Mouse (Mus musculus): ENCODE data around the gene Stra6l. TPM values are rescaled to one million over a fixed set of nuclear protein-coding genes. Genes with fewer than 3 reads are reported as not detected.

The Stra6l gene
- not detected for total RNA-seq (2022)

- DNase-seq (ENCODE audit: low spot score), result no peak
These were observed at the start of gene Stra6l for GRCm38 (mm10) chr4:45848109-45848824. TSS of gene Stra6l (plus strand) at chr4:45848664.

- DNase-seq (ENCODE audit: low spot score), result peak; percentile 44
These were observed 49.5 kb upstream of the Stra6l start, which contains the start of gene Aldh1b1 for GRCm38 (mm10) chr4:45798964-45799363. TSS of gene Aldh1b1 (plus strand) at chr4:45799022.

GRCm38 (mm10) chr4:45799956-45800537, 48.4 kb upstream of the Stra6l start:
- DNase-seq (ENCODE audit: low spot score), result no peak

GRCm38 (mm10) chr4:45802900-45803299, 45.6 kb upstream of the Stra6l start:
- DNase-seq (ENCODE audit: low spot score), result no peak

- no peak for DNase-seq (ENCODE audit: low spot score)
These were observed 40.4 kb upstream of the Stra6l start for GRCm38 (mm10) chr4:45808034-45808433.

GRCm38 (mm10) chr4:45811250-45811649, 37.2 kb upstream of the Stra6l start:
- DNase-seq (ENCODE audit: low spot score), result no peak

GRCm38 (mm10) chr4:45815542-45815941, 32.9 kb upstream of the Stra6l start:
- peak; percentile 9 for DNase-seq (ENCODE audit: low spot score)

- DNase-seq (ENCODE audit: low spot score), result no peak
These were observed 29.7 kb upstream of the Stra6l start for GRCm38 (mm10) chr4:45818814-45819207.

GRCm38 (mm10) chr4:45819208-45819931, 29.1 kb upstream of the Stra6l start:
- DNase-seq (ENCODE audit: low spot score), result peak; percentile 24

GRCm38 (mm10) chr4:45820074-45820830, 28.2 kb upstream of the Stra6l start:
- DNase-seq (ENCODE audit: low spot score), result peak; percentile 38

- no peak for DNase-seq (ENCODE audit: low spot score)
These were observed 26.5 kb upstream of the Stra6l start for GRCm38 (mm10) chr4:45821995-45822394.

- DNase-seq (ENCODE audit: low spot score), result no peak
These were observed 25.5 kb upstream of the Stra6l start for GRCm38 (mm10) chr4:45822781-45823575.

GRCm38 (mm10) chr4:45824049-45824760, 24.3 kb upstream of the Stra6l start:
- no peak for DNase-seq (ENCODE audit: low spot score)

GRCm38 (mm10) chr4:45824761-45825556, 23.5 kb upstream of the Stra6l start:
- DNase-seq (ENCODE audit: low spot score), result no peak

- no peak for DNase-seq (ENCODE audit: low spot score)
These were observed 22.0 kb upstream of the Stra6l start, which contains the start of gene Igfbpl1 for GRCm38 (mm10) chr4:45826275-45827040. TSS of gene Igfbpl1 (minus strand) at chr4:45826923.

GRCm38 (mm10) chr4:45829907-45830759, 18.3 kb upstream of the Stra6l start:
- DNase-seq (ENCODE audit: low spot score), result no peak

GRCm38 (mm10) chr4:45831996-45832395, 16.5 kb upstream of the Stra6l start:
- DNase-seq (ENCODE audit: low spot score), result no peak

GRCm38 (mm10) chr4:45833461-45833860, 15.0 kb upstream of the Stra6l start:
- DNase-seq (ENCODE audit: low spot score), result no peak

Measured in heart, adult 8-10 months (tissue).